Mouse (Mus musculus) forebrain, embryonic 12.5 days (tissue): ENCODE data around the gene Tmem209. TPM values are rescaled to one million over a fixed set of nuclear protein-coding genes. Genes with fewer than 3 reads are reported as not detected.

Experiments used
- ATAC-seq: fragments of 200-750 bp; cut with Nextera tagmentation; 2 replicates; pipeline ENCODE4 v1.8.0; 2017; ENCODE audit warnings: moderate TSS enrichment; ENCODE audit not compliant: low FRiP score
- H3K27ac ChIP-seq: fragments of 300-500 bp; sonication (generic); 2 replicates; pipeline ENCODE4 v1.5.1; 2016; ENCODE audit warnings: mild to moderate bottlenecking
- H3K27me3 ChIP-seq: fragments of 300-500 bp; sonication (generic); 2 replicates; pipeline ENCODE4 v1.6.1; 2016; ENCODE audit warnings: mild to moderate bottlenecking
- H3K36me3 ChIP-seq: fragments of 300-500 bp; sonication (generic); replicated peaks from 2 replicates; pipeline ENCODE4 v1.6.1; 2016; ENCODE audit warnings: mild to moderate bottlenecking
- H3K4me1 ChIP-seq: fragments of 300-500 bp; sonication (generic); 2 replicates; pipeline ENCODE4 v1.6.1; 2016
- H3K4me2 ChIP-seq: fragments of 300-500 bp; sonication (generic); 2 replicates; pipeline ENCODE4 v1.6.1; 2016; ENCODE audit warnings: mild to moderate bottlenecking, moderate library complexity
- H3K4me3 ChIP-seq: fragments of 300-500 bp; sonication (generic); replicated peaks from 2 replicates; pipeline ENCODE4 v1.5.1; 2016; ENCODE audit warnings: mild to moderate bottlenecking
- H3K9ac ChIP-seq: fragments of 300-500 bp; sonication (generic); 2 replicates; pipeline ENCODE4 v1.6.1; 2016; ENCODE audit warnings: mild to moderate bottlenecking
- H3K9me3 ChIP-seq: fragments of 300-500 bp; sonication (generic); 2 replicates; pipeline ENCODE4 v1.6.1; 2016
- WGBS: fragments of 180-500 bp; shearing (Covaris S2); methylation state at CpG from one replicate; pipeline ENCODE4 v1.1.7; 2016; 5-methylcytosine and 5-hydroxymethylcytosine counted together
- polyA plus RNA-seq: library from polyadenylated mRNA; unstranded; fragments of >200 nt; fragmentation: Nextera tagmentation; extraction: Ambion mirVana; gene quantifications from 2 replicates; pipeline ENCODE4 v1.2.1, GENCODE M21; 2016

Tmem209 gene
- 48.1 and 49.4 TPM in 2 replicates for polyA plus RNA-seq

- H3K36me3 ChIP-seq = peaks cover 13% of the 10 kb centered on the region
- peak; percentile 99 for ATAC-seq
- peak within 1 kb of the TSS; percentile 67 for H3K4me2 ChIP-seq
- peak within 1 kb of the TSS; percentile 96 for H3K27ac ChIP-seq
- WGBS = under 1% methylated on average over 37 of the region's 37 CpGs
- no peaks in the 10 kb centered on the region for H3K9me3 ChIP-seq
- H3K4me1 ChIP-seq = peaks cover 14% of the 10 kb centered on the region
- no peaks in the 10 kb centered on the region for H3K27me3 ChIP-seq
- peak within 1 kb of the TSS; percentile 50 for H3K4me3 ChIP-seq
- peak within 1 kb of the TSS; percentile 71 for H3K9ac ChIP-seq
Observed at GRCm38 (mm10) chr6:30509265-30510239, at the start of gene Tmem209, which contains the start of gene Ssmem1. TSS of gene Tmem209 (minus strand) at chr6:30509783. TSS of gene Ssmem1 (plus strand) at chr6:30509849.

- ATAC-seq = no peak
- no peaks in the 10 kb centered on the region for H3K36me3 ChIP-seq
- peaks cover 27% of the 10 kb centered on the region for H3K4me1 ChIP-seq
- no peaks in the 10 kb centered on the region for H3K27me3 ChIP-seq
- no peak overlapping the region for H3K9ac ChIP-seq
- no peak overlapping the region for H3K4me2 ChIP-seq
- H3K9me3 ChIP-seq = no peaks in the 10 kb centered on the region
- WGBS = 25% methylated on average over 4 of the region's 9 CpGs
- H3K27ac ChIP-seq = no peak overlapping the region
- no peak overlapping the region for H3K4me3 ChIP-seq
Observed at GRCm38 (mm10) chr6:30556080-30556479, 46.5 kb upstream of the Tmem209 start.

DNA sequence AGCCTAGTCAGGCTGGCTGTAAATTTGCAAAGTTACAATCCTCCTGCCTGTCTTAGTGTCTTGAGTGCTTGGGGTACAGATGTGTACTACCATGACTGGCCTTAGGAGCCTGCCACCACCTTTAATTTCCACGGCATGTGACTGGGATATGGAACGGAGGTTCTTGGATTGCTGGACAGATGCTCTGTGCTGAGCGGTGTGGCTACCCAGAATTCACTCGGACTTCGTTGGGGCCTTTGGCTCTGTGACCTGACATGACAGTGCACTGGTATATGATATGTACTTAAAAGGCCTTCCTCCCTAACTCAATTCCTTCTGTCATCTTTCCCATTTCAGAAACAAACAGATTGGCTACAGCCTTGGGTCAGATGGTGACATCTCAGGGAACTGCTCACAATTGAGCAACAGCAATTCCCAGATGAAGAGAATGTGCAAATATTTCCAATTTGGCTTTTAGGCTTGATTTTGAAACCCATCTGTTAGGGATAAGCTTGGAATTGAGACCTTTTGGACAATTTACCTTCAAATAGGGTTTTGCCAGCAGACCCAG, 45.1 kb upstream of the Tmem209 start:
- ATAC-seq = no peak
- no peak overlapping the region for H3K27ac ChIP-seq
- no peaks in the 10 kb centered on the region for H3K9me3 ChIP-seq
- peaks cover 32% of the 10 kb centered on the region for H3K4me1 ChIP-seq
- H3K27me3 ChIP-seq = no peaks in the 10 kb centered on the region
- WGBS = 92% methylated on average over 5 of the region's 5 CpGs
- H3K4me2 ChIP-seq = no peak overlapping the region
- H3K9ac ChIP-seq = no peak overlapping the region
- no peak overlapping the region for H3K4me3 ChIP-seq
- H3K36me3 ChIP-seq = no peaks in the 10 kb centered on the region

- Histone ChIP-seq H3K4me3 (no peak overlapping the region), H3K4me2 (no peak overlapping the region), H3K9ac (no peak overlapping the region), H3K4me1 (peaks cover 38% of the 10 kb centered on the region), H3K9me3 (no peaks in the 10 kb centered on the region), H3K36me3 (no peaks in the 10 kb centered on the region), H3K27me3 (no peaks in the 10 kb centered on the region), H3K27ac (no peak overlapping the region)
- no peak for ATAC-seq
- WGBS = 88% methylated on average over 5 of the region's 5 CpGs
Observed at GRCm38 (mm10) chr6:30554092-30554491, 44.5 kb upstream of the Tmem209 start.

DNA sequence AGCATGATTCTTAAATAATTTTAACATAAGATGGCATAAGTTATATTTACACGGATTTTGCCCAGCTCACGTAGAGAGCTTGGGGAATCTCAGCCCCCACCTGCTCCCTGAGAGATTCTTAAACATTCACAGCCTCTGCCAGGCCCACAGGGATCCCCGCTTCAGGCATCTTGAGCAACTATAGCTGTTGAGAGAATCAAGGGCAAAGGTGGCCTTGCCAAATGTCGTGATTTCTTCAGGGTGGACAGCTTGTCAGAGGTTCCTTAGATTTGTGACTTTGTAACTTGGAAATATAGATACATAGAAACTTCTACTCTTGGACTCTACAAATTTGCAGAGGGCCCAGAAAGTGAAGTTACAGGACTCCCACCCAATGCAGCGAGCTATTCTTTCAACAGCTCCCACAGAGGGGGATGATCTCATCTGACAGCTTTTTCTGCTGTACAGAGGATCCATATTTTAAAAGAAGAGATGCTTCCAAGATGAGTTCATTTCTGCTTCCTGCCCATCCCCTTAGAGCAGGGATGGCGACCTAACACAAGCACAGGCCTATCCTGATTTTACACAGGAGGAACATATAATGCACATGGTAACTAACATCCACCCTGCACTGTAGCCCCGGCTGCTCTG, 43.9 kb upstream of the Tmem209 start:
- Histone ChIP-seq H3K4me2 (no peak overlapping the region), H3K27me3 (no peaks in the 10 kb centered on the region), H3K27ac (no peak overlapping the region), H3K9me3 (no peaks in the 10 kb centered on the region), H3K4me3 (no peak overlapping the region), H3K9ac (no peak overlapping the region), H3K36me3 (no peaks in the 10 kb centered on the region), H3K4me1 (peaks cover 43% of the 10 kb centered on the region)
- no peak for ATAC-seq
- WGBS = 80% methylated on average over 7 of the region's 7 CpGs

DNA sequence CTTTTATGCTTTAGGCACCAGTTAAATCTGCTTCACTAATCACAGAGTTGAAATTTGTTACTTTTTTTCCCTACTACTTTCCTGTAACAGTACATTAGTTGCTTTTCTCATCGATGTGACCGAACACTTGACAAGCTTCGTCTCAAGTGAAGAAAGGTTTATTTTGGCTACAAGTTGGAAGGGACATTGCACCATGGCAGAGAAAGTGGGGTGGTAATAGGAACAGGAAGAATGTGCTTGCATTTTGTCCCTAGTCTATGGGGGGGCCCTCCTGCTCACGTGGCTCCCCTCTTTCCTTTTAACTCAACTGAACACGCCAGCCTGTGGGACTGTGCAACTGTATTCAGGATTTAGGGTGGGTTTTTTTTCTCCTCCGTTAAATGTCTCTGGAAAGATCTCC, 43.0 kb upstream of the Tmem209 start:
- Histone ChIP-seq H3K27me3 (no peaks in the 10 kb centered on the region), H3K36me3 (no peaks in the 10 kb centered on the region), H3K4me3 (no peak overlapping the region), H3K9ac (no peak overlapping the region), H3K9me3 (no peaks in the 10 kb centered on the region), H3K4me1 (peaks cover 51% of the 10 kb centered on the region), H3K27ac (peak overlapping the region; percentile 88), H3K4me2 (no peak overlapping the region)
- WGBS = 52% methylated on average over 6 of the region's 6 CpGs
- ATAC-seq = no peak

GRCm38 (mm10) chr6:30551644-30552580, 42.3 kb upstream of the Tmem209 start:
- no peaks in the 10 kb centered on the region for H3K27me3 ChIP-seq
- H3K36me3 ChIP-seq = no peaks in the 10 kb centered on the region
- WGBS = 16% methylated on average over 23 of the region's 23 CpGs
- peak overlapping the region; percentile 88 for H3K27ac ChIP-seq
- H3K9ac ChIP-seq = 0 out of 2 replicates have a peak overlapping the region, but pooled peaks have one; percentile 1
- peak overlapping the region; percentile 38 for H3K4me2 ChIP-seq
- peaks cover 54% of the 10 kb centered on the region for H3K4me1 ChIP-seq
- peak; percentile 66 for ATAC-seq
- peak overlapping the region; percentile 1; the same call in 1 of the 2 replicates for H3K4me3 ChIP-seq
- H3K9me3 ChIP-seq = no peaks in the 10 kb centered on the region

GRCm38 (mm10) chr6:30551193-30551515, 41.6 kb upstream of the Tmem209 start:
- peak; percentile 37; the same call in 1 of the 2 replicates for ATAC-seq
- Histone ChIP-seq H3K4me3 (no peak overlapping the region), H3K27ac (peak overlapping the region; percentile 88), H3K4me1 (peaks cover 61% of the 10 kb centered on the region), H3K27me3 (no peaks in the 10 kb centered on the region), H3K9ac (no peak overlapping the region), H3K36me3 (no peaks in the 10 kb centered on the region), H3K9me3 (no peaks in the 10 kb centered on the region), H3K4me2 (no peak overlapping the region)

DNA sequence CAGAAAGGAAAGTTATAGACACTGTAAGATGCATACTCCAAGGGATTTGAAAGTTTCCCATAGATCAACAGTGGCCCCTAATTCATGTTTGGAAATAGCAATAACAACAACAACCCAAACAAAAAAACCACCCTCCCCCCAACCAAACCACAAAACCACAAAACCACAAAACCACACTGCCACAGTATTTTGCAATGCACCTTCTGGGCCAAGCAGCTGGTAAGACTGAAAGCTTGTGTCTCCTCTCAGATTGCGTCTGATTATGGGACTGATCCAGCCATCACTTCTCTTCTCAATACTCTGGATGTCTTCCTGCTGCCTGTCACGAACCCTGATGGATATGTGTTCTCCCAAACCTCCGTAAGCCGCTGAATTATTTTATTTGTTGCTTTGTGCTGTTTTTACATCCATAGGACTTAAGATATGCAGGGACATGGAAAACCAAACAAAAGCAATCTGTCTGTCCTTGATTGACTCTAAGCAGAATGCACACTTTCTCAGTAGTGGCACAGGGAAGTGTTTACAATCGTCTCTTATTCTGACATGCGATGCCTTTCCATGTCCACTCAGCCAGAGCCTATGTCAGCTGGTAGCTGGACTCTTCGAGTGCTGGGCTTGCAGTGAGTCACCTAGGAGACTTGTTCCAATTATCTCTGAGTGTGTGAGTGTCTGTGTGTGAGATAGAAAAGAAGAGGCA, 41.1 kb upstream of the Tmem209 start:
- H3K4me1 ChIP-seq = peaks cover 63% of the 10 kb centered on the region
- no peak overlapping the region for H3K4me2 ChIP-seq
- H3K9me3 ChIP-seq = no peaks in the 10 kb centered on the region
- H3K27me3 ChIP-seq = no peaks in the 10 kb centered on the region
- peak overlapping the region; percentile 88 for H3K27ac ChIP-seq
- no peaks in the 10 kb centered on the region for H3K36me3 ChIP-seq
- H3K4me3 ChIP-seq = no peak overlapping the region
- ATAC-seq = no peak
- no peak overlapping the region for H3K9ac ChIP-seq
- WGBS = 64% methylated on average over 7 of the region's 7 CpGs

DNA sequence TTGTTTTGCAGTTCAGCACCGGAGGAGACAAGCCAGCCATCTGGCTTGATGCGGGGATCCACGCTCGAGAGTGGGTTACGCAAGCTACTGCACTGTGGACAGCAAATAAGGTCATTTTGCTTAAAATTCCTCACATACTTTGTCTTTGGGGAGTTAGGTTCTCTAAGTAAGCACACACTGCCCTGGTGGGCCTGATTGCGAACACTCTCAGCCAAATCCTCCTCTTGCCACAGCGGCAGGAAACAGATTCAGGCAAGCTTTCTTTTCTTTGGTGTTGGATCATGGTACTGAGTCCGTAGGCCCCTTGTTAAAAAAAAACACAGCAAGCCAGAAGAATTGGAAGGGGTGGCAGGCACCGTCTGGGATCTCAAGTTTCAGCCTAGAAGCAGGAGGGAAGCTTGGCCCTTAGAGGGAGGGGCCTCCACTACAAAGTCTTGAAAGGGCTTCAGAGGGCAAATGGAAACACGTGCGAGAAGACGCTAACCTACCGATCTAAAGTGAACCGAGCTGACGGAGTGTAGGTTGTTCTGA, 39.7 kb upstream of the Tmem209 start:
- whole genome bisulfite sequencing = 8% methylated on average over 15 of the region's 15 CpGs
- no peaks in the 10 kb centered on the region for H3K36me3 ChIP-seq
- ATAC-seq = no peak
- no peak overlapping the region for H3K4me3 ChIP-seq
- no peaks in the 10 kb centered on the region for H3K9me3 ChIP-seq
- H3K27me3 ChIP-seq = no peaks in the 10 kb centered on the region
- 0 out of 2 replicates have a peak overlapping the region, but pooled peaks have one; percentile 39 for H3K9ac ChIP-seq
- peak overlapping the region; percentile 34 for H3K4me2 ChIP-seq
- H3K27ac ChIP-seq = peak overlapping the region; percentile 91
- peaks cover 72% of the 10 kb centered on the region for H3K4me1 ChIP-seq
